Mouse (Mus musculus) embryonic fibroblast, embryonic 13.5 days (primary cell): ENCODE measurements around the gene Dsn1.

Source experiments
- CTCF ChIP-seq: IDR thresholded peaks from 2 replicates; pipeline ENCODE4 v1.5.1; 2011; ENCODE audit warnings: mild to moderate bottlenecking, control low read depth, low read length, moderate library complexity, borderline replicate concordance; ENCODE audit not compliant: insufficient read depth
- POLR2A ChIP-seq: IDR thresholded peaks from 2 replicates; pipeline ENCODE4 v1.6.1; 2011; ENCODE audit warnings: low read depth, mild to moderate bottlenecking, control low read depth, low read length, moderate library complexity

DNA sequence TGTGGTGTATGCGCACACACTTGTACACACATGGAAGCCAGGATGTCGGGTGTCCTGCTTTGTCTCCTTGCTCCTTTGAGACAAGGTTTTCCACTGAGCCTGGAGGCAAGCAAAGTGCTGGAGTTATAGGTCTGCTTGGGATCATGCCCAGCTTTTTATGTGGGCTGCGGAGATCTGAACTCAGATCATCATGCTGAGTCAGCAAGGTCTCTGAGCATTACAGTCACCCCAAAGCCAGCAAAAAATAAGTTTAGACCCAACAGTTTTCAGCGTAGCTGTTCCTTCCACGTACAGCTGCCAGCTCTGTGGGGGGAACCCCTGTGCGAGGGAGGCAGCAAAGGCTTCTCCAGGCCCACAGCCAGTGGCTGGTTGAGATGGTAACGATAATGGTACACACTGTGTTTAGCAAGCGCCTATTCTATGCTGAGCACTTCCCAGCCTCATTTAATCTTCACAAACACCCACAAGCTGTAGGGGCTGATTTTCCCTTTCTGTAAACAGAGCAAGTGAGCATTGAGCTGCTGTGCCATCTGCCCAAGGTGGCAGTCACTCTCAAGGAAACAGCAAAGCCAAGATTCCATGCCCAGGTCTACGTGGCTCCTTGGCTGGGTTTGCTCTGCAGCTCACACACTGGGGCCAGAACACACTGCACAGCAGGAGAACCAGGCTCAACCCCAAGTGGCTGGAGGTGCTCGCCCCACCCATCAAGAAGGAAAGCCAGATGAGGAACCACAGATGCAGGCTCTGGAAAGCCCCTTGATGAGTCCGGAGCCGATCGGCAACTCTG is 41.6 kb upstream of the Dsn1 start:
- TF ChIP-seq POLR2A (no peak), CTCF (no peak)
